Mouse (Mus musculus) kidney, adult 2 months (tissue): ENCODE results near the gene Olfr764-ps1. TPM values are rescaled to one million over a fixed set of nuclear protein-coding genes. Genes with fewer than 3 reads are reported as not detected.
"Not testable (repeated sequence)": the region's sequence is repeated elsewhere in the genome, so short reads cannot be mapped to it uniquely, and the experiment has no call there.

Experiments used
- DNase-seq: peaks from one replicate; pipeline ENCODE4 v3.0.0; 2021
- H3K27ac ChIP-seq: fragments of 200-500 bp; 2 replicates; pipeline ENCODE4 v1.5.1; 2012; ENCODE audit warnings: low read depth, low read length, control low read depth, inconsistent platforms; ENCODE audit not compliant: insufficient read depth
- H3K27me3 ChIP-seq: fragments of 200-500 bp; replicated peaks from 2 replicates; pipeline ENCODE4 v1.6.1; 2012; ENCODE audit warnings: mild to moderate bottlenecking, moderate library complexity, low read length, inconsistent platforms; ENCODE audit not compliant: control insufficient read depth, insufficient read depth
- H3K36me3 ChIP-seq: fragments of 200-500 bp; 2 replicates; pipeline ENCODE4 v1.6.1; 2012; ENCODE audit warnings: mild to moderate bottlenecking, moderate library complexity, low read length, inconsistent platforms; ENCODE audit not compliant: control insufficient read depth, insufficient read depth
- H3K4me1 ChIP-seq: fragments of 200-500 bp; 2 replicates; pipeline ENCODE4 v1.6.1; 2011; ENCODE audit warnings: low read length; ENCODE audit not compliant: control insufficient read depth, insufficient read depth
- H3K4me3 ChIP-seq: fragments of 200-500 bp; 2 replicates; pipeline ENCODE4 v1.5.1; 2011; ENCODE audit warnings: mild to moderate bottlenecking, low read depth, low read length, control low read depth; ENCODE audit not compliant: insufficient read depth
- CTCF ChIP-seq: fragments of 200-500 bp; conservative IDR thresholded peaks from 2 replicates; pipeline ENCODE4 v1.5.1; 2011; ENCODE audit warnings: low read depth, mild to moderate bottlenecking, control low read depth, low read length, moderate library complexity, mixed read lengths; ENCODE audit not compliant: insufficient read depth, insufficient read length
- POLR2A ChIP-seq: fragments of 200-500 bp; IDR thresholded peaks from one replicate; pipeline ENCODE4 v1.6.1; 2011; ENCODE audit warnings: low read depth, low read length, control low read depth
- whole genome bisulfite sequencing: fragments of 180-500 bp; shearing (Covaris S2); methylation state at CpG from one replicate; pipeline ENCODE4 v1.1.7; 2018; 5-methylcytosine and 5-hydroxymethylcytosine counted together
- polyA plus RNA-seq: library from polyadenylated mRNA; depleted of rRNA; stranded (reverse); fragments of >200 nt; gene quantifications from 2 replicates; pipeline ENCODE4 v1.2.3, GENCODE M21; 2012; rRNA removed

Olfr764-ps1 gene
- polyA plus RNA-seq = not detected in 2 replicates

DNA sequence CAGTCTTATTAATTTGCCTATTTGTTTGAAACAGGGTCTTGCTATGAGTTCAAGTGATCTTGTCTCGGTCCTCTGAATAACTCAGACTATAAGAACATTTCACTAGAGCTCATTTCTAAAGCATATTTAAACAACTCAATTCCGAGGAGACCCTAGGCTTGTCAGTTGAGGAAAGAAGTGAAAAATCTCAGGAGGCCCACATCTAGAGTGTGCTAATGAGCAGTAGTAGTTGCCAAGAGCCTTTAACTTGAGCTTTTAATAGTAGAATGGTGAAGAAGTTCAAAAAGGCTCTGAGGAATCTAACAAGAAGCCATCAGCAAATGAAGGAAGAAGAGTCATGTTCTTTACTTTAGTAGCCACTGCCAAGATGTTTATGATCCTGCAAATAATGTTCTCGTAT lies at the start of gene Olfr764-ps1:
Gene Olfr764-ps1 (minus strand): TSS at position 101 of the 400 bp plus-strand sequence.
- no peak within 1 kb of the TSS for H3K27ac ChIP-seq
- no peak for DNase-seq
- no peaks in the 10 kb centered on the region for H3K4me1 ChIP-seq
- no peak within 1 kb of the TSS for H3K4me3 ChIP-seq
- no peaks in the 10 kb centered on the region for H3K36me3 ChIP-seq
- H3K27me3 ChIP-seq = no peaks in the 10 kb centered on the region
- 76% methylated on average over 3 of the region's 3 CpGs for WGBS
- TF ChIP-seq POLR2A (no peak), CTCF (no peak)

DNA sequence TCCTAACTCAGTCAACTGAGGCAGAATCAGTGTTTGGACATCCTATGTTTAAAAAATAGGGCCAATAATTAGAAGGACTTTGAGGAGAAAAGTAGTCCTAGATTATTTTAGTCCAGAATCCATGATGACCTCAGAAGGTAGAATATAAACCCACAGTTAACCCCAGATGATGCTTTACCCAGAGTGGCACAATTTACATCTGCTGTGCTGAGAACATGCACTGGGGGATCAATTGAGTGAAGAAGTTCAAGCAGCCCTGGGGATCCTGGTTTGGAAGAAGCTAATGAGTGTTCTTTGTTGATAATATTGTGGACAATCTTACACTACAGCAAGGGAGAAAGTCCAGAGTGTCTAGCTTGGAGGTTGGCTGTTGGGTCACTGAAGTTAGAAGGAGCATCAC lies 43.1 kb upstream of the Olfr764-ps1 start, which contains the start of gene Olfr767:
Gene Olfr767 (minus strand): TSS at position 101 of the 400 bp plus-strand sequence.
- not testable (repeated sequence) for H3K27ac ChIP-seq, DNase-seq, H3K36me3 ChIP-seq, H3K4me1 ChIP-seq, H3K4me3 ChIP-seq, H3K27me3 ChIP-seq

DNA sequence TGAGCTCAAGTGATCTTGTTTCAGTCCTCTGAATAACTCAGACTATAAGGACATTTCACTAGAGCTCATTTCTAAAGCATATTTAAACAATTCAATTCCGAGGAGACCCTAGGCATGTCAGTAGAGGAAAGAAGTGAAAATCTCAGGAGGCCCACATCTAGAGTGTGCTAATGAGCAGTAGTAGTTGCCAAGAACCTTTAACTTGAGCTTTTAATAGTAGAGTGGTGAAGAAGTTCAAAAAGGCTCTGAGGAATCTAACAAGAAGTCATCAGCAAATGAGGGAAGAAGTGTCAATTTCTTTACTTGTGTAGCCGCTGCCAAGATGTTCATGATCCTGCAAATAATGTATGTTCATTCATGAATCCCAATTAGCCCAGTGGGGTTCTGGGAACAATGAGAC lies 29.2 kb upstream of the Olfr764-ps1 start, which contains the start of gene Olfr766-ps1:
Gene Olfr766-ps1 (minus strand): TSS at position 101 of the 400 bp plus-strand sequence.
- Histone ChIP-seq H3K27ac (no peak within 1 kb of the TSS), H3K4me1 (no peaks in the 10 kb centered on the region), H3K36me3 (no peaks in the 10 kb centered on the region), H3K27me3 (no peaks in the 10 kb centered on the region), H3K4me3 (no peak within 1 kb of the TSS)
- DNase-seq = no peak
- no peak for TF ChIP-seq POLR2A
- TF ChIP-seq CTCF = no peak
- 85% methylated on average over 2 of the region's 2 CpGs for WGBS

DNA sequence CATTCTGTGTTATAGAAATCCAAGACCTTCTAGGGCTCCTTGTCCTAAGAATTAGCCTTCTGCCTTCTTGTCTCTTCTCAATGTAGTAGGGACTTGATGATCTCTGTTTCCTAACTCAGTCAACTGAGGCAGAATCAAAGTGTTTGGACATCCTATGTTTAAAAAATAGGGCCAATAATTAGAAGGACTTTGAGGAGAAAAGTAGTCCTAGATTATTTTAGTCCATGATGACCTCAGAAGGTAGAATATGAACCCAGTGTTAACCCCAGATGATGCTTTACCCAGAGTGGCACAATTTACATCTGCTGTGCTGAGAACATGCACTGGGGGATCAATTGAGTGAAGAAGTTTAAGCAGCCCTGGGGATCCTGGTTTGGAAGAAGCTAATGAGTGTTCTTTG lies 10.2 kb upstream of the Olfr764-ps1 start, which contains the start of gene Olfr765:
Gene Olfr765 (minus strand): TSS at position 101 of the 400 bp plus-strand sequence.
- not testable (repeated sequence) for H3K27me3 ChIP-seq, DNase-seq, H3K36me3 ChIP-seq, H3K4me3 ChIP-seq, H3K27ac ChIP-seq, H3K4me1 ChIP-seq

DNA sequence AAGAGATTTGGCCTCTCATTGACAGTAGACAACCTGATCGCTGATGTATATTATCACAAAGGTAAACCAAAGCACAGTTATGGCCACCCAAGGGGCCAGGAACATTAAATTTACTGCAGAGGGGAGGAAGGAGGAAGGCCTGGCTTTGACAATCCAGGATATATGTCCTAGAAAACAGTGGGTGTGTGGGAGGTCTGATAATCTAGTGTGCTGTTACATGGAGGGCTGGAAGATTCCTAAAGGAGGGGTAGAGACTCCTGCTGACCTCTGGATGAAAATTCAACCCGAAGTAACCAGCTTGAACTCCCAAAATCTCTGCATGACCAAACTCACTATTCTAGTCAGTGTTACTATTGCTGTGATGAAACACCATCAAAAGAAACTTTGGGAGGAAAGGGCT lies 11.4 kb downstream of the Olfr764-ps1 start:
- Histone ChIP-seq H3K4me3 (no peak overlapping the region), H3K36me3 (no peaks in the 10 kb centered on the region), H3K4me1 (no peaks in the 10 kb centered on the region), H3K27me3 (no peaks in the 10 kb centered on the region), H3K27ac (no peak overlapping the region)
- no peak for DNase-seq
- TF ChIP-seq CTCF = no peak
- TF ChIP-seq POLR2A = no peak
- WGBS = 20% methylated on average over 2 of the region's 2 CpGs

DNA sequence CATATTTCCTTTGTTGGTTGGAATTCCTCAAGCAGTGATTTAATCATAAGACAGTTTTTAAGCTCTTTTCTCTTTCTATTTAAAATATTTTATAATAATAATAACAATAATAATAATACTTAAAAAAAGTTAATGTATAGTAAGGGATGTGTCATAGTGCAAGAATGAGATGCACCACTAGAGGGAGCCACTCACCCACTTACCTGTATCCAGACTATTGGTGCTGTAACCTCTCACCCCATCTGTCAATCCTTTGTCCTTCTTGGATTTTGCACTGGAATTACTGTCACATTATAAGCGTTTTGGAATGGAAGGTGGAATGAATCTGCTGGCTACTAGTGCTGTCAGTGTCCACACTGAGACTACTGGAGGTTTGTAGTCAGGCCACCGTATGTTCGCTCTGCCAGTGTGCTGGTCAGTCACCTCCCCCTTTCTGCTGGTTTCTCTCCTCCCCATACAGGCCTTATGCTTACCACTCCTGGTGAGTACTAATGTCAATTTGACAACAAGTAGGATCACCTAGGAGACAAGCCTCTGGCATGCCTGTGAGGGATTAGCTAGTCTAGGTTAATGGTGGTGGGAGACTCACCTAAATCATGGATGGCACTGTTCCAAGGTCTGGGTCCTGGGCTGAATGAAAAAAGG lies 13.6 kb downstream of the Olfr764-ps1 start:
- Histone ChIP-seq H3K27me3 (no peaks in the 10 kb centered on the region), H3K4me3 (no peak overlapping the region), H3K27ac (no peak overlapping the region), H3K36me3 (no peaks in the 10 kb centered on the region), H3K4me1 (no peaks in the 10 kb centered on the region)
- DNase-seq = peak; percentile 37
- 63% methylated on average over 3 of the region's 3 CpGs for WGBS
- TF ChIP-seq CTCF (peak; percentile 34), POLR2A (no peak)

DNA sequence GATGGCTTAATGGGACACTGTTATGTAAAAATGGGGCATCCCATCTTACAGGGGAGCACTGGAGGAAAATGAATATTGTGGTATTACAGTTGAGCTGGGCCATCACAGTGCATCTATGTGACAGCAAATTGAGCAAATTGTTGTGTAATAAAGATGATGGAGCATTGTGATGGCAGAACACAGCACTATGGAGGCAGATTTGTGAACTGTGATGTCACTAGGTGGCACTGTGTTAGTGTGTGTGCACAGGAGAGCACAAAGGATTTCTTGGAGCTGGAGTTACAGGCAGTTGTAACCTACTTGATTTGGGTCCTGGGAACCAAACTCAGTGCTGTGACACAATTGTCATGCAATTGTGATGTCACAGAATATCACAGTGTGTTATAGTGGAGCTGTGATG lies 16.4 kb downstream of the Olfr764-ps1 start:
- no peak for TF ChIP-seq CTCF
- no peak for TF ChIP-seq POLR2A
- Histone ChIP-seq H3K4me3 (no peak overlapping the region), H3K27ac (no peak overlapping the region), H3K27me3 (no peaks in the 10 kb centered on the region), H3K4me1 (no peaks in the 10 kb centered on the region), H3K36me3 (no peaks in the 10 kb centered on the region)
- no peak for DNase-seq

DNA sequence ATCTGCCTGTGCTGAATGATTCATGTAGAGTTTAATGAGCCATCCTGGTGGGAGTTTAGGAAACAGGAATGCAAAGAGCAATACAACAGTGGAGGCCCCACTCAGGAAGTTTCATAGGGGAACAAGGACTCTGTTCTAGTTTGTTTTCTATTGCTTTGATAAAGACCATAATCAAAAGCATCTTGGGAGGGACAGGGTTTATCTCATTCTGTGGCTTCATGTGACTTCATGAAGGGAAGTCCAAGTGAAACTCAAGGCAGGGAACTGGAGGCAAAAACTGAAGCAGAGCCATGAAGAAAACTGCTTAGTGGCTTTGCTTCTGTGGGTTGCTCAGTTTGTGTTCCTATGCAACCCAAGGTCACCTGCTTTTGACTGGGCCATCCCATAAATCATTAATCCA lies 25.2 kb downstream of the Olfr764-ps1 start:
- H3K27me3 ChIP-seq = no peaks in the 10 kb centered on the region
- H3K27ac ChIP-seq = no peak overlapping the region
- H3K36me3 ChIP-seq = no peaks in the 10 kb centered on the region
- TF ChIP-seq POLR2A = no peak
- no peak for TF ChIP-seq CTCF
- DNase-seq = peak; percentile 11
- H3K4me1 ChIP-seq = no peaks in the 10 kb centered on the region
- no peak overlapping the region for H3K4me3 ChIP-seq

DNA sequence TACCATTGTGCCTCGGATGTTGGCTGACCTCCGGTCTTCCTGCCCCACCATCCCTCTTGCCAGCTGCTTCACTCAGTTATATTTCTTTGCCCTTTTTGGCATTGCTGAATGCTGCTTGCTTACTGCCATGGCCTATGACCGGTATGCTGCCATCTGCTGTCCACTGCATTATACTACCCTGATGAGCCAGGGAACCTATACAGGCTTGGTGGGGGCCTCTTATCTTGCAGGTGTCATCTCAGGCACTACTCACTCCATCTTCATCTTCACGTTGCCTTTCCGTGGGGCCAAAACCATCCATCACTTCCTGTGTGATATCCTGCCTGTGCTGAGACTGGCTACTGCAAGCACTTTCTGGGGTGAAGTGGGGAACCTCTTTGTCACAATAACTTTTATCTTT lies 28.2 kb downstream of the Olfr764-ps1 start:
- H3K36me3 ChIP-seq, H3K4me3 ChIP-seq, H3K27me3 ChIP-seq, DNase-seq, H3K4me1 ChIP-seq, H3K27ac ChIP-seq: not testable (repeated sequence)
- WGBS = 40% methylated on average over 2 of the region's 5 CpGs
